9 mouse cellular contexts compared by ENCODE assay signal in the genomic region with DNA sequence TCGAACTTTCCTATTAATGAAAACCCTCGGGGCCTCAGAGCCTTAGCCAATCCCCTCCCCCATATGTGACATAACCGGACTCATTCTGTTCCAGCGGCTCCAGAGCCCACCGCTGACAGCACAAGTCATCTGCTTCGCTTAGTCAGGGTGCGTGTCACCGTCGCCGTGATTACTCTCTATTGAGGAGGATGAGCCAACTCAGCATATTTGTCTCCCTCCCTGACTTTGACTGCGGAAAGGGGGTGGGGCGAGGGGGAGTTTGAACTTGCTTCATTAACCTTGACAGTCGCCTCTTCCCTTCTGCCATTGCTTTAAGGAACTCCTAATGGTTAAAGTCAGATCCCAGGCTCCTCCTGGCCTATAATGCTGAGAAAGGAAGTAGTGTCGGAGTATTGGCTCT. TPM values are rescaled to one million over a fixed set of nuclear protein-coding genes. Genes with fewer than 3 reads are reported as not detected.
DNase-seq lines count a peak whose midpoint lies in the region; ATAC-seq and TF ChIP-seq lines count a peak whose summit lies in the region.
"Had no signal": no experiment of that assay in that cellular context is flagged by ENCODE, and none has a peak within 500 bp of the region (broad histone marks: within the 10 kb centered on the region; RNA-seq: fewer than 3 reads in every experiment).

No protein-coding gene starts in this region.

- H3K27ac ChIP-seq in kidney, embryonic 15.5 days, result no peak overlapping the region
- H3K27ac ChIP-seq in hindbrain, embryonic 12.5 days, result no peak overlapping the region
- no peak overlapping the region for H3K27ac ChIP-seq in liver, postnatal 0 days (ENCODE audit: low read depth)
- H3K27ac ChIP-seq in stomach, embryonic 16.5 days (ENCODE audit: low read length), result no peak overlapping the region

- H3K4me2 ChIP-seq in kidney, embryonic 15.5 days, result peak overlapping the region; percentile 54
- H3K4me2 ChIP-seq in hindbrain, embryonic 12.5 days (replicated peaks), result peak overlapping the region; percentile 37
- peak overlapping the region; percentile 51 for H3K4me2 ChIP-seq in liver, postnatal 0 days (ENCODE audit: low read depth, low read length)
- H3K4me2 ChIP-seq in stomach, embryonic 16.5 days (ENCODE audit: low read depth, low read length), result peak overlapping the region; percentile 45

- peak overlapping the region; percentile 17 for H3K4me3 ChIP-seq in kidney, embryonic 15.5 days (replicated peaks)
- H3K4me3 ChIP-seq in hindbrain, embryonic 12.5 days, result no peak overlapping the region; the same call in 1 of the 2 replicates
- peak overlapping the region; percentile 17 for H3K4me3 ChIP-seq in liver, postnatal 0 days (ENCODE audit: low read depth, low read length)
- H3K4me3 ChIP-seq in stomach, embryonic 16.5 days (replicated peaks; ENCODE audit: low read length), result peak overlapping the region; percentile 12

- WGBS in kidney, embryonic 15.5 days, result 7% methylated on average over 14 of the region's 14 CpGs
- 12% methylated on average over 14 of the region's 14 CpGs for WGBS in hindbrain, embryonic 12.5 days
- WGBS in liver, postnatal 0 days (ENCODE audit: insufficient replicate concordance), result 6% methylated on average over 14 of the region's 14 CpGs
- 17% methylated on average over 14 of the region's 14 CpGs for WGBS in stomach, embryonic 16.5 days

- H3K4me1 ChIP-seq in kidney, embryonic 15.5 days, result peaks cover 18% of the 10 kb centered on the region
- H3K4me1 ChIP-seq in hindbrain, embryonic 12.5 days, result peaks cover 21% of the 10 kb centered on the region
- peaks cover 4% of the 10 kb centered on the region; the same call in 1 of the 2 replicates for H3K4me1 ChIP-seq in liver, postnatal 0 days (ENCODE audit: insufficient read depth)
- H3K4me1 ChIP-seq in stomach, embryonic 16.5 days (ENCODE audit: control insufficient read depth, insufficient read depth, low read length), result 0 out of 2 replicates have a peak, but pooled peaks cover 9% of the 10 kb centered on the region

- H3K9me3 ChIP-seq in kidney, embryonic 15.5 days (replicated peaks), result no peaks in the 10 kb centered on the region
- no peaks in the 10 kb centered on the region for H3K9me3 ChIP-seq in hindbrain, embryonic 12.5 days (replicated peaks)
- no peaks in the 10 kb centered on the region for H3K9me3 ChIP-seq in liver, postnatal 0 days (ENCODE audit: low read length)
- no peaks in the 10 kb centered on the region for H3K9me3 ChIP-seq in stomach, embryonic 16.5 days (replicated peaks; ENCODE audit: control insufficient read depth, low read length)

- no peaks in the 10 kb centered on the region for H3K27me3 ChIP-seq in kidney, embryonic 15.5 days
- H3K27me3 ChIP-seq in hindbrain, embryonic 12.5 days, result no peaks in the 10 kb centered on the region
- H3K27me3 ChIP-seq in liver, postnatal 0 days (ENCODE audit: insufficient read depth, low read length), result peaks cover 3% of the 10 kb centered on the region; the same call in 1 of the 2 replicates
- H3K27me3 ChIP-seq in stomach, embryonic 16.5 days (ENCODE audit: control insufficient read depth, insufficient read depth, low read length), result no peaks in the 10 kb centered on the region
- H3K27me3 ChIP-seq: Patski had no signal

- H3K36me3 ChIP-seq in kidney, embryonic 15.5 days, result no peaks in the 10 kb centered on the region
- H3K36me3 ChIP-seq in hindbrain, embryonic 12.5 days, result no peaks in the 10 kb centered on the region
- no peaks in the 10 kb centered on the region for H3K36me3 ChIP-seq in liver, postnatal 0 days (replicated peaks; ENCODE audit: insufficient read depth, low read length)
- H3K36me3 ChIP-seq in stomach, embryonic 16.5 days (ENCODE audit: control insufficient read depth, insufficient read depth, low read length), result no peaks in the 10 kb centered on the region

- ATAC-seq in kidney, embryonic 15.5 days (replicated peaks; ENCODE audit: low FRiP score), result peak; percentile 70
- peak; percentile 75 for ATAC-seq in common myeloid progenitor, adult 5-6 weeks (replicated peaks; ENCODE audit: low read depth, poor library complexity, severe bottlenecking)
- ATAC-seq in hindbrain, embryonic 12.5 days (ENCODE audit: low FRiP score), result no peak
- ATAC-seq in liver, postnatal 0 days, result no peak; the same call in 1 of the 2 replicates
- ATAC-seq in stomach, embryonic 16.5 days (ENCODE audit: insufficient read depth, low FRiP score), result no peak
- ATAC-seq: Patski had no signal

- no peak for DNase-seq in kidney, adult 9 months
- DNase-seq in liver, postnatal 0 days, result peak; percentile 20
- no peak for DNase-seq in layer of hippocampus, postnatal 36 days
- DNase-seq in gastrocnemius, postnatal 36 days, result no peak

- intact Hi-C loops in gastrocnemius, postnatal 36 days (cut with DNase I), result no loop called here

- TF ChIP-seq EP300 in liver, postnatal 0 days (IDR thresholded peaks at IDR 0.05; ENCODE audit: low read depth), result no peak

- TF ChIP-seq CTCF in liver, postnatal 0 days (IDR thresholded peaks at IDR 0.05; ENCODE audit: low read depth), result no peak

- H3K9ac ChIP-seq in kidney, embryonic 15.5 days, result no peak overlapping the region
- H3K9ac ChIP-seq in hindbrain, embryonic 12.5 days, result no peak overlapping the region
- no peak overlapping the region for H3K9ac ChIP-seq in liver, postnatal 0 days (replicated peaks)
- 0 out of 2 replicates have a peak overlapping the region, but pooled peaks have one; percentile 33 for H3K9ac ChIP-seq in stomach, embryonic 16.5 days (ENCODE audit: low read length)

RNA-seq across cellular contexts. Expression of a gene that starts 14.8 kb away (rescaled TPM):
- 8.8 and 10.2 TPM in 2 replicates for polyA plus RNA-seq in kidney, embryonic 15.5 days (2015; fragmentation: Nextera tagmentation; extraction: Ambion mirVana)
- total RNA-seq in common myeloid progenitor, adult 5-6 weeks (2017), result 12.8 and 17.0 TPM in 2 replicates
- polyA plus RNA-seq in hindbrain, embryonic 12.5 days (2016; fragmentation: Nextera tagmentation; extraction: Ambion mirVana), result 13.1 and 18.1 TPM in 2 replicates
- 2.4 and 2.7 TPM in 2 replicates for polyA plus RNA-seq in liver, postnatal 0 days (2015; fragmentation: Nextera tagmentation; extraction: Ambion mirVana)
- 10.3 and 10.8 TPM in 2 replicates for polyA plus RNA-seq in stomach, embryonic 16.5 days (2015; fragmentation: Nextera tagmentation; extraction: Ambion mirVana)
- total RNA-seq in layer of hippocampus, postnatal 36 days (2021), result 100 to 1,000 TPM; 103 to 113 TPM
- 10 to 100 TPM; 35.8 to 40.9 TPM for total RNA-seq in gastrocnemius, postnatal 36 days (2021)

Comparison
In these comparisons a context has a peak if more than half of its experiments do, and no peak if none do; other contexts are left out.
1. ATAC-seq: peak in kidney, embryonic 15.5 days (single experiment) and common myeloid progenitor, adult 5-6 weeks (single experiment); none in hindbrain, embryonic 12.5 days (single experiment), liver, postnatal 0 days (single experiment) and stomach, embryonic 16.5 days (single experiment).
2. Peak in every context shown above with its lines, with median percentiles within 50 percentile points of each other: H3K4me2 ChIP-seq.